Comparison of ENCODE assay signal across 29 mouse cellular contexts in genomic region chr8:103950460-103950859, GRCm38 (mm10).
DNase-seq lines count a peak whose midpoint lies in the region; ATAC-seq lines count a peak whose summit lies in the region.
"Had no signal": no experiment of that assay in that cellular context is flagged by ENCODE, and none has a peak within 500 bp of the region (broad histone marks: within the 10 kb centered on the region; RNA-seq: fewer than 3 reads in every experiment).

No protein-coding gene starts in this region.

- H3K9ac ChIP-seq in forebrain, embryonic 11.5 days (ENCODE audit: low read length): no peak overlapping the region
- H3K9ac ChIP-seq: embryonic facial prominence, embryonic 13.5 days; forebrain, embryonic 13.5 days; hindbrain, embryonic 13.5 days had no signal

- H3K4me2 ChIP-seq in forebrain, embryonic 11.5 days (ENCODE audit: low read depth, low read length, severe bottlenecking): no peak overlapping the region
- H3K4me2 ChIP-seq: embryonic facial prominence, embryonic 13.5 days; forebrain, embryonic 13.5 days; heart, embryonic 11.5 days; hindbrain, embryonic 13.5 days had no signal

- H3K27ac ChIP-seq in heart, embryonic 10.5 days: no peak overlapping the region
- no peak overlapping the region for H3K27ac ChIP-seq in forebrain, embryonic 11.5 days (ENCODE audit: low read depth, low read length)
- H3K27ac ChIP-seq: embryonic facial prominence, embryonic 10.5 days; embryonic facial prominence, embryonic 13.5 days; forebrain, embryonic 13.5 days; heart, adult 2 months; hindbrain, embryonic 10.5 days; hindbrain, embryonic 13.5 days had no signal

- peak; percentile 18 for DNase-seq in heart, adult 11 months
- no peak for DNase-seq in heart, embryonic 10.5 days (ENCODE audit: low spot score)
- peak; percentile 14 to 17 for DNase-seq in left cerebral cortex, postnatal 36 days (ENCODE audit: low spot score in 2 of 2)
- DNase-seq in left cerebral cortex, postnatal 10 days (ENCODE audit: extremely low spot score in 1 of 2, low spot score in 2 of 2): no peak
- DNase-seq in brain, adult 2 months (ENCODE audit: low read depth, low spot score): peak; percentile 57
- DNase-seq in forelimb bud, embryonic 11.5 days (ENCODE audit: low read depth, low spot score): peak; percentile 5
- DNase-seq in forebrain, embryonic 11.5 days (ENCODE audit: low spot score): no peak
- no peak for DNase-seq in cerebellum, adult 18-20 months
- DNase-seq: adrenal gland, adult 8-10 months; adrenal gland, postnatal 25 days; cerebellum, adult 2 months; cerebellum, adult 9-11 months; cerebellum, postnatal 25 days; embryo, embryonic 11 days; gastrocnemius, postnatal 25 days; heart, adult 2 months; heart, postnatal 36 days had no signal

- no peaks in the 10 kb centered on the region for H3K4me1 ChIP-seq in heart, embryonic 10.5 days
- H3K4me1 ChIP-seq in forebrain, embryonic 11.5 days (replicated peaks; ENCODE audit: control insufficient read depth, insufficient read depth, low read length): no peaks in the 10 kb centered on the region
- H3K4me1 ChIP-seq: embryonic facial prominence, embryonic 13.5 days; forebrain, embryonic 13.5 days; hindbrain, embryonic 10.5 days; hindbrain, embryonic 13.5 days had no signal

- intact Hi-C loops in left cerebral cortex, postnatal 36 days (cut with DNase I): no loop called here
- intact Hi-C loops in left cerebral cortex, postnatal 10 days (cut with DNase I): no loop called here

- 80% methylated on average over 4 of the region's 4 CpGs for WGBS in heart, embryonic 10.5 days
- 86% methylated on average over 4 of the region's 4 CpGs for WGBS in forebrain, embryonic 11.5 days

- ATAC-seq in forebrain, embryonic 11.5 days (replicated peaks; ENCODE audit: low FRiP score): no peak
- ATAC-seq: activated CD4-positive, CD25-positive, alpha-beta regulatory T cell, adult 4 months; CD4-positive, CD25-positive, alpha-beta regulatory T cell, adult 4 months; forebrain, embryonic 13.5 days; forebrain, embryonic 16.5 days; hindbrain, embryonic 16.5 days; intestine, embryonic 16.5 days had no signal

- H3K4me3 ChIP-seq in heart, embryonic 10.5 days: no peak overlapping the region
- H3K4me3 ChIP-seq in forebrain, embryonic 11.5 days (ENCODE audit: low read depth, low read length): no peak overlapping the region
- H3K4me3 ChIP-seq: embryonic facial prominence, embryonic 10.5 days; embryonic facial prominence, embryonic 13.5 days; erythroblast, embryonic 14.5 days; forebrain, embryonic 13.5 days; heart, adult 2 months; hindbrain, embryonic 10.5 days; hindbrain, embryonic 13.5 days had no signal

- no peaks in the 10 kb centered on the region for H3K27me3 ChIP-seq in heart, embryonic 10.5 days (ENCODE audit: insufficient read depth, poor library complexity, severe bottlenecking)
- no peaks in the 10 kb centered on the region for H3K27me3 ChIP-seq in forebrain, embryonic 11.5 days (ENCODE audit: control insufficient read depth, insufficient read depth, low read length)
- H3K27me3 ChIP-seq: embryonic facial prominence, embryonic 13.5 days; forebrain, embryonic 13.5 days; hindbrain, embryonic 13.5 days had no signal

- H3K36me3 ChIP-seq in heart, embryonic 10.5 days: no peaks in the 10 kb centered on the region
- H3K36me3 ChIP-seq in forebrain, embryonic 11.5 days (ENCODE audit: control insufficient read depth, insufficient read depth, low read length): no peaks in the 10 kb centered on the region
- H3K36me3 ChIP-seq: embryonic facial prominence, embryonic 10.5 days; embryonic facial prominence, embryonic 13.5 days; hindbrain, embryonic 10.5 days; hindbrain, embryonic 13.5 days had no signal

- H3K9me3 ChIP-seq in heart, embryonic 10.5 days: no peaks in the 10 kb centered on the region
- no peaks in the 10 kb centered on the region for H3K9me3 ChIP-seq in forebrain, embryonic 11.5 days (ENCODE audit: control insufficient read depth, low read length)
- H3K9me3 ChIP-seq: embryonic facial prominence, embryonic 10.5 days; embryonic facial prominence, embryonic 13.5 days; forebrain, embryonic 13.5 days; hindbrain, embryonic 10.5 days; hindbrain, embryonic 13.5 days had no signal

Comparison
In these comparisons a context has a peak if more than half of its experiments do, and no peak if none do; other contexts are left out.
1. DNase-seq: peak in heart, adult 11 months (single experiment), left cerebral cortex, postnatal 36 days (2 of 2), brain, adult 2 months (single experiment) and forelimb bud, embryonic 11.5 days (single experiment); none in heart, embryonic 10.5 days (single experiment), left cerebral cortex, postnatal 10 days (0 of 2), forebrain, embryonic 11.5 days (single experiment) and cerebellum, adult 18-20 months (0 of 2).